Mouse (Mus musculus): Measurements from ENCODE around the gene Tmem135.

DNA sequence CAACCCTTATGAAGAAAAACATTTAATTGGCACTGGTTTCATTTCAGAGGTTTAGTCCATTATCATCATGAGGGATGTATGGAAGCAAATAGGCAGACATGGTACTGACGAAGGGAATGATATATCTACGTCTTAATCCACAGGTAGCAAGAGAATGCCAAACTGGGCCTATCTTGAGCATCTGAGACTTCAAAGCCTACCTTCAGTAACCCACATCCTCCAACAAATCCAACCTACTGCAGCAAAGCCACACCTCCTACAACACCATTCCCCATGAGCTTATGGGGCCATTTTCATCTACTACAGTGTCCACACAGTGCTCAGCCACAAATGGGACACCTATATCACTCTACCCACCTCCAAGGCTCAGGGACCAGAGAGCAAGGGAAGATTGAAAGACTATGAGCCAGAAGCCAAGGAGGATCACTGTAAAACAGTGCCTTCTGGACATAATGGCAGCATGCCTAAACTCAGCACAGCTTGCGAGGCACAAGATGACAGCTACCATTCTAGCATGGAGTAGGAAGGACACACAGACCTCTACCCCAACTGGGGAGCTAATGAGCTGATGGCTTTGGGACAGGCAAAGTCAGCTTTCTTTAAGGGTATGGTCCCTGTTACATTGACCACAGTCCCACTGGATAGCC lies 171.4 kb downstream of the Tmem135 start:
- no peak for TF ChIP-seq CTCF (IDR thresholded peaks at IDR 0.05; ENCODE audit: extremely low read depth, insufficient read depth, low read length)
- no peak for TF ChIP-seq POLR2A (IDR thresholded peaks at IDR 0.05; ENCODE audit: extremely low read depth, insufficient read depth, low read length)
